Mouse (Mus musculus) colon, adult 2 months (tissue): ENCODE data around the gene Pcdh11x. TPM values are rescaled to one million over a fixed set of nuclear protein-coding genes. Genes with fewer than 3 reads are reported as not detected.

Experiments used
- polyA plus RNA-seq: library from polyadenylated mRNA; depleted of rRNA; stranded (reverse); fragments of >200 nt; gene quantifications from 2 replicates; pipeline ENCODE4 v1.2.3, GENCODE M21; 2012; rRNA removed

The Pcdh11x gene
- polyA plus RNA-seq, result not detected in 2 replicates

GRCm38 (mm10) chrX:120290011-120290899, at the start of gene Pcdh11x:
TSS of gene Pcdh11x (plus strand) at chrX:120290259.

GRCm38 (mm10) chrX:120312995-120313394, 22.9 kb downstream of the Pcdh11x start, which contains the start of gene H2afb3:
TSS of gene H2afb3 (minus strand) at chrX:120313095.

Other genes with a start within 250 kb of the Pcdh11x start
- gene H2afb3, start 22.8 kb downstream of the Pcdh11x start, polyA plus RNA-seq, result not detected in 2 replicates